Mouse (Mus musculus): ENCODE measurements around the gene Lars2.
"Not testable (repeated sequence)": the region's sequence is repeated elsewhere in the genome, so short reads cannot be mapped to it uniquely, and the experiment has no call there.

GRCm38 (mm10) chr9:123447101-123447500 is 80.4 kb downstream of the Lars2 start:
- TF ChIP-seq GATA1 (IDR thresholded peaks at IDR 0.05; ENCODE audit: borderline replicate concordance, low read length); FLI1 (IDR thresholded peaks at IDR 0.05; ENCODE audit: low read length): not testable (repeated sequence)

Data from megakaryocyte, embryonic 14.5 days (primary cell).